Mouse (Mus musculus) liver, embryonic 14.5 days (tissue): Measurements from ENCODE around the gene Sufu.

ENCODE experiments used
- CTCF ChIP-seq: IDR thresholded peaks from 2 replicates; pipeline ENCODE4 v1.5.1; 2016; ENCODE audit warnings: antibody characterized with exemption, low read depth, control low read depth
- EP300 ChIP-seq: IDR thresholded peaks from 2 replicates; pipeline ENCODE4 v1.6.1; 2016; ENCODE audit warnings: antibody characterized with exemption, low read depth

- TF ChIP-seq CTCF, result no peak
- no peak for TF ChIP-seq EP300
Measured at GRCm38 (mm10) chr19:46347146-46347545, 49.5 kb upstream of the Sufu start.
